Mouse (Mus musculus): ENCODE results near the gene Gm20388. TPM values are rescaled to one million over a fixed set of nuclear protein-coding genes. Genes with fewer than 3 reads are reported as not detected.

Gene Gm20388
- polyA plus RNA-seq, 1 experiment from 2014 or later = 1.4 TPM

DNA sequence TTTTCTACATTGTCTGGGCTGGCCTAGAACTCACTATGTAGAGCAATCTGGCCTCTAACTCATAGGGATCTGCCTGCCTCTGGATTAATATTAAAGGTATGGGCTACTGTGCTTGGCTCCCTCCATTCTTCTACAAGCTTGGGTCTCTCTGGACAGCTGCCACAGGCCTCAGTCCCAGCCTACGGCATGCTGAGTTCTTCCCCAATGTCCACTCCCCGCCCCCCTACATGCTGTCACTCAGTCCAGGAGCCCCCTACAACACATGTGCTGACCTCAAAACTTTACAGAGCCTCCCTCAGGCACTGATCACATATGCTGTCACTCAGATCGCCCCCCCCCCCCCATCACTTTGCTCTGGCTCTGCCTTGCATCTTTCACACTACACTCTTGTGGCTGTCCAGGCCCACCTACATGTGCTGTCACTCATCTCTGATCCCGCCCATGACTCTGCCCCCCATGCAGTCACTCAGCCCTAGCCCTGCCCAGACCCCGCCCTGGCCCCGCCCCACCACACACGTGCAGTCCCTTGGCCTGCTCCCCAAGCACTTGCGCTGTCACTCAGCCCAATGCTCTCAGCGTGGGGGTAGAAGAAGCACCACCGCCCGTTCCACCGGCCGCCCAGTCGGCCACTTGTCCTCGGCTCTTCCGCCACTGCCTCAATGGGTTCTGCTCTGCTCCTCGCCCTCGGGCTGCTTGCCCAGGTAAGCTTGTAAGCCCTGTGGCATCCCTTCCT, 2937.4 kb downstream of the Gm20388 start, which contains the start of gene Cdh15:
Gene Cdh15, plus strand, starts transcription at position 138 of the 733 bp plus-strand sequence.
- Histone ChIP-seq H3K9ac (ENCODE audit: low read depth, low read length) (no peak within 1 kb of the TSS), H3K9me3 (replicated peaks; ENCODE audit: control insufficient read depth, low read length) (no peaks in the 10 kb centered on the region), H3K27me3 (ENCODE audit: control insufficient read depth, insufficient read depth, low read depth, low read length) (peaks cover 12% of the 10 kb centered on the region; the same call in 1 of the 2 replicates), H3K36me3 (ENCODE audit: control insufficient read depth, insufficient read depth) (no peaks in the 10 kb centered on the region), H3K27ac (ENCODE audit: low read length) (no peak within 1 kb of the TSS), H3K4me2 (ENCODE audit: low read depth, low read length) (no peak within 1 kb of the TSS), H3K4me1 (ENCODE audit: control insufficient read depth, low read depth, low read length) (peaks cover 3% of the 10 kb centered on the region; the same call in 1 of the 2 replicates), H3K4me3 (ENCODE audit: low read depth, low read length) (no peak within 1 kb of the TSS)
- WGBS (ENCODE audit: insufficient replicate concordance) = 14% methylated on average over 17 of the region's 18 CpGs
- ATAC-seq (ENCODE audit: low read depth) = peak; percentile 83

DNA sequence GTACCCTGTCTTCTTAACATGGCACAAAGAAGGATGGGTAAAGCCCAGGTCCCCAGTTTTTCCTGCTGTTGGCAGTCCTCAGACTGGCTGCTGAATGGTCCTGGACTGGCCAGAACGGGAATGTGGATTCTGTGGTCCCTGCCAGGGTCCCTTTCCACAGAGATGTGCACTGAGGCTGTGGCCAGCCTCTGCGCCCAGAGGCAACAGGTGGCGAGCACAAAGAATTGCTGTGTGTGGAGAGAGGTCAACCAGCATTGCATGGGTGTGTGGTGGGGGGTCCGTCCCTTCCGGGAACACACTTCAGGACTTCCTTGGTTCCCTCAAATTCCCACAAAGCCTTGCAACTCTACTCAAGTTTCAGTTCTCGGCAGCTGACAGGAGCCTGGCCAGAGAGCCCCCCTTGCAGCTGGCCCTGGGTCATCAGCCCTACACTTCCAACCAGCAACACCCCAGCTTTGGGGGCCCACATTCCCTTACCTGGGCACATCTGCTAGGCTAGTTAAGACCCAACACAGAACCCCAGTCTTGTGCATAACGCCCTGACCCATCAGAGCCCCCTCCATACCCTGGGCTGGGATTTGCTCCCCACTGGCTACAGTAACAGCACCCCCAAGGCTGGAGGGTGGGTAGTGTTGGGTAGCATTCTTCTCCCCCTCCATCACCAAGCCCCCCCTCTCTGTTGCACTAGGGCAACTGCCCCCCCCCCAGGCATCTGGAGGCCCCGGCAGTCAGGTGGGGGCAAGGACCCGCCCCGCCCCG, 2938.7 kb downstream of the Gm20388 start:
- no peak overlapping the region for H3K9ac ChIP-seq (ENCODE audit: low read depth, low read length)
- WGBS (ENCODE audit: insufficient replicate concordance) = 67% methylated on average over 9 of the region's 11 CpGs
- no peak overlapping the region for H3K27ac ChIP-seq (ENCODE audit: low read length)
- H3K4me3 ChIP-seq (ENCODE audit: low read depth, low read length) = no peak overlapping the region
- H3K27me3 ChIP-seq (ENCODE audit: control insufficient read depth, insufficient read depth, low read depth, low read length) = peaks cover 12% of the 10 kb centered on the region; the same call in 1 of the 2 replicates
- H3K4me1 ChIP-seq (ENCODE audit: control insufficient read depth, low read depth, low read length) = peaks cover 3% of the 10 kb centered on the region; the same call in 1 of the 2 replicates
- no peaks in the 10 kb centered on the region for H3K36me3 ChIP-seq (ENCODE audit: control insufficient read depth, insufficient read depth)
- H3K4me2 ChIP-seq (ENCODE audit: low read depth, low read length) = no peak overlapping the region
- H3K9me3 ChIP-seq (replicated peaks; ENCODE audit: control insufficient read depth, low read length) = no peaks in the 10 kb centered on the region
- ATAC-seq (ENCODE audit: low read depth) = no peak

DNA sequence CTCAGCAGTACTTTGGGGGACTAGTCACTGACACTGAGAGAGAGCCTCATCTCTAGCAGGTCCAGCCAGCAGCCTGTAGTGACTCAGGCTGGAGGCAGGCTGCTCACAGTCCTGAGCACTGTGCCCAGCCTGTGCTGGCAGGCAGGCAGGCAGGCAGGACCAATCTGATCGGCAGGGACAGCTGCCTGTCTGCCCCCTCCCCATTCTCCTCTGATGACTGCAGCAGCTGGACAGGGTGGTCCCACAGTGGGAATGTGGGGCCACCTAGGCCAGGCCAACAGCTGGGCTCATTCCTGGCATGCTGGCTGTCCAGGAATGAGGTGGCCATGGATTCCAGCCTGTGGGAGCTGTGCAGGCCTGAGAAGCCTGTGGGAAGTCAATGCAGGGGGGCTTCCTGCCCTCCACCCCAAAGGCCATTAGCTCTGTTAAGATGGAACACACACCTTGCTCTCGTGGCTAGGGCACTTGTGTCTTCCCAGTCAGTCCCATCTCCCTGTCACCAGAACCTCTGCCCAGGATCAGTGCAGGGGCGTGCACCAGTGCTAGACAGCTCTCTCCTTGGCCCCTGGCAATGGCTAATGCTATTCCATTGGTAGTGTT, 2940.1 kb downstream of the Gm20388 start:
- no peak for ATAC-seq (ENCODE audit: low read depth)
- H3K4me3 ChIP-seq (ENCODE audit: low read depth, low read length) = no peak overlapping the region
- WGBS (ENCODE audit: insufficient replicate concordance) = 49% methylated on average over 3 of the region's 3 CpGs

DNA sequence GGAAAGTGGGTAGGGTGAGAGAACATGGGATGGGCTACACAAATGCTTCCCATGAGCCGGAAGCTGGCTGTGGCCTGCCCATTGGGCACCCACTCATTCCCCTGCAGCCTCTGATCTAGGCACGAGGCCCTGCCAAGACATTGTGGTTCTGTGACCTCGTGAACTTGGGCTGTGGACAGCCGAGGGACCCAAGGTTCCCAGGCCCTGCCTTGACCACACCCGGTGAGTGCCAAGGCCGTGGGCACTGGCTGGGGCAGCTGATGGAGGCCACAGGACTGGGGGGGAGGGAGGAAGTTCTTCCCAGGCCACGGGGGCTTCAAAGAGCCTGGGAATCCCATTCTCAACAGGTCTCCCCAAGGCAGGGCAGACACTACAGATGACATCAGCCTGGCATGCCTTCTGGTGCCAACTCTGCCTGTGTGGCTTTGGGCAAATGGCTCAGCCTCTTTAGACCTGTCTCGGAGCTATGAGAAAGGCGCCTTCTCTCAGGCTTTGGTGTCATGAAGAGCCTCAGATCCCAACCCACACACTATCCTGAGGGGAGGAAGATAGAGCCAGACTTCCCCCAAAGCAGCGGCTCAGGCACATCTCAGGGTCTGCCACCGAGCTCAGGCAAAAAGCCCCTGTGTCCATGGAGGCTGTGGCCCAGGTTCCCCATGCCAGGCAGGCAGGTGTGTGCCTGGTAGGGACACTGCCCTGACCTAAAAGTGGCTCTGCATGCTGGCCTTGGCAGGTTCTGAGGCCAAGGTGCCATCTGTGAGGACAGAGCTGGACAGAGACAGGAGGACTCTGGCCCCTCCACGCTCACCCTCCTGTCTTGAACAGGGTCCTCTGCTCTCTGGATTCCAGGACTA, 2941.3 kb downstream of the Gm20388 start:
- no peak overlapping the region for H3K27ac ChIP-seq (ENCODE audit: low read length)
- H3K4me1 ChIP-seq (ENCODE audit: control insufficient read depth, low read depth, low read length) = peaks cover 3% of the 10 kb centered on the region; the same call in 1 of the 2 replicates
- peaks cover 12% of the 10 kb centered on the region; the same call in 1 of the 2 replicates for H3K27me3 ChIP-seq (ENCODE audit: control insufficient read depth, insufficient read depth, low read depth, low read length)
- no peak overlapping the region for H3K4me2 ChIP-seq (ENCODE audit: low read depth, low read length)
- 53% methylated on average over 12 of the region's 12 CpGs for WGBS (ENCODE audit: insufficient replicate concordance)
- no peaks in the 10 kb centered on the region for H3K9me3 ChIP-seq (replicated peaks; ENCODE audit: control insufficient read depth, low read length)
- no peak overlapping the region for H3K4me3 ChIP-seq (ENCODE audit: low read depth, low read length)
- no peak for ATAC-seq (ENCODE audit: low read depth)
- no peaks in the 10 kb centered on the region for H3K36me3 ChIP-seq (ENCODE audit: control insufficient read depth, insufficient read depth)
- no peak overlapping the region for H3K9ac ChIP-seq (ENCODE audit: low read depth, low read length)

More for the DNA sequence above, 2940.1 kb downstream of the Gm20388 start:
- Histone ChIP-seq H3K4me1 (ENCODE audit: control insufficient read depth, low read depth, low read length) (peaks cover 3% of the 10 kb centered on the region; the same call in 1 of the 2 replicates), H3K9me3 (replicated peaks; ENCODE audit: control insufficient read depth, low read length) (no peaks in the 10 kb centered on the region), H3K9ac (ENCODE audit: low read depth, low read length) (no peak overlapping the region), H3K27ac (ENCODE audit: low read length) (no peak overlapping the region), H3K4me2 (ENCODE audit: low read depth, low read length) (no peak overlapping the region), H3K36me3 (ENCODE audit: control insufficient read depth, insufficient read depth) (no peaks in the 10 kb centered on the region), H3K27me3 (ENCODE audit: control insufficient read depth, insufficient read depth, low read depth, low read length) (peaks cover 12% of the 10 kb centered on the region; the same call in 1 of the 2 replicates)

- H3K4me3 ChIP-seq (ENCODE audit: low read depth, low read length) = no peak overlapping the region
- H3K4me2 ChIP-seq (ENCODE audit: low read depth, low read length) = no peak overlapping the region
- no peak for ATAC-seq (ENCODE audit: low read depth)
- no peak overlapping the region for H3K27ac ChIP-seq (ENCODE audit: low read length)
- no peak overlapping the region for H3K9ac ChIP-seq (ENCODE audit: low read depth, low read length)
- H3K27me3 ChIP-seq (ENCODE audit: control insufficient read depth, insufficient read depth, low read depth, low read length) = peaks cover 12% of the 10 kb centered on the region; the same call in 1 of the 2 replicates
- no peaks in the 10 kb centered on the region for H3K36me3 ChIP-seq (ENCODE audit: control insufficient read depth, insufficient read depth)
- no peaks in the 10 kb centered on the region for H3K9me3 ChIP-seq (replicated peaks; ENCODE audit: control insufficient read depth, low read length)
- WGBS (ENCODE audit: insufficient replicate concordance) = 20% methylated on average over 1 of the region's 1 CpGs
- H3K4me1 ChIP-seq (ENCODE audit: control insufficient read depth, low read depth, low read length) = peaks cover 3% of the 10 kb centered on the region; the same call in 1 of the 2 replicates
Measured at GRCm38 (mm10) chr8:122852546-122852905, 2941.9 kb downstream of the Gm20388 start.

DNA sequence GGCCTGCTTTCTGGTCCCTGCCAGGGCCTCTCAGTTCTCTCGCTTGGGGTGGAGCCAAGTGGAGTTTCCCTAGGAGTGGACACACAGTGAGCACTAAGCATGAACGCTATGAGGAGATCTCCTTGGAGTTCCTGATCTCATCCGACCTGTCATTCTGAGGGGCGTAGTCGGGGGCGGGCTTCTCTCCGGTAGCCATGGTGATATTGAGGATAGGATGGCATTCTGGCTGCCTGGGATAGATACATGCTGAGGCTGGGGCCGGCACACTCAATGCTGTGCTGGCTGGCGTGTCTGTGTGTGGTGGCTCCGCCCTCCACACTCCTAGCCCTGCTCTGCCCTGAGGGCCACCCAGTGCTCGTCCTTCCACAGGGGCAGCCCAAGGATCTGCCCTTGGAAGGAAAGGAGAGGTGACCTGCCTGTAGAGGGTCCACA, 2942.7 kb downstream of the Gm20388 start:
- H3K4me3 ChIP-seq (ENCODE audit: low read depth, low read length) = no peak overlapping the region
- H3K27me3 ChIP-seq (ENCODE audit: control insufficient read depth, insufficient read depth, low read depth, low read length) = peaks cover 10% of the 10 kb centered on the region; the same call in 1 of the 2 replicates
- H3K9ac ChIP-seq (ENCODE audit: low read depth, low read length) = no peak overlapping the region
- H3K36me3 ChIP-seq (ENCODE audit: control insufficient read depth, insufficient read depth) = no peaks in the 10 kb centered on the region
- 37% methylated on average over 11 of the region's 11 CpGs for WGBS (ENCODE audit: insufficient replicate concordance)
- peaks cover 1% of the 10 kb centered on the region; the same call in 1 of the 2 replicates for H3K4me1 ChIP-seq (ENCODE audit: control insufficient read depth, low read depth, low read length)
- no peaks in the 10 kb centered on the region for H3K9me3 ChIP-seq (replicated peaks; ENCODE audit: control insufficient read depth, low read length)
- H3K27ac ChIP-seq (ENCODE audit: low read length) = no peak overlapping the region
- no peak overlapping the region for H3K4me2 ChIP-seq (ENCODE audit: low read depth, low read length)
- no peak for ATAC-seq (ENCODE audit: low read depth)

GRCm38 (mm10) chr8:122854388-122854787, 2943.7 kb downstream of the Gm20388 start:
- Histone ChIP-seq H3K9ac (ENCODE audit: low read depth, low read length) (no peak overlapping the region), H3K27me3 (ENCODE audit: control insufficient read depth, insufficient read depth, low read depth, low read length) (peaks cover 3% of the 10 kb centered on the region; the same call in 1 of the 2 replicates), H3K4me3 (ENCODE audit: low read depth, low read length) (no peak overlapping the region), H3K4me1 (ENCODE audit: control insufficient read depth, low read depth, low read length) (no peaks in the 10 kb centered on the region), H3K4me2 (ENCODE audit: low read depth, low read length) (no peak overlapping the region), H3K9me3 (replicated peaks; ENCODE audit: control insufficient read depth, low read length) (no peaks in the 10 kb centered on the region), H3K36me3 (ENCODE audit: control insufficient read depth, insufficient read depth) (no peaks in the 10 kb centered on the region), H3K27ac (ENCODE audit: low read length) (no peak overlapping the region)
- 49% methylated on average over 7 of the region's 7 CpGs for WGBS (ENCODE audit: insufficient replicate concordance)
- no peak for ATAC-seq (ENCODE audit: low read depth)

- Histone ChIP-seq H3K27ac (ENCODE audit: low read length) (no peak overlapping the region), H3K4me1 (ENCODE audit: control insufficient read depth, low read depth, low read length) (peaks cover 3% of the 10 kb centered on the region), H3K36me3 (ENCODE audit: control insufficient read depth, insufficient read depth) (no peaks in the 10 kb centered on the region), H3K27me3 (ENCODE audit: control insufficient read depth, insufficient read depth, low read depth, low read length) (peaks cover 3% of the 10 kb centered on the region; the same call in 1 of the 2 replicates), H3K4me2 (ENCODE audit: low read depth, low read length) (no peak overlapping the region), H3K9me3 (replicated peaks; ENCODE audit: control insufficient read depth, low read length) (no peaks in the 10 kb centered on the region), H3K4me3 (ENCODE audit: low read depth, low read length) (no peak overlapping the region), H3K9ac (ENCODE audit: low read depth, low read length) (no peak overlapping the region)
- no peak for ATAC-seq (ENCODE audit: low read depth)
- 63% methylated on average over 4 of the region's 4 CpGs for WGBS (ENCODE audit: insufficient replicate concordance)
Measured at GRCm38 (mm10) chr8:122855123-122855522, 2944.5 kb downstream of the Gm20388 start.

Data from liver, embryonic 16.5 days (tissue).